Mouse (Mus musculus): ENCODE results near the gene Btrc.

The Btrc gene

GRCm38 (mm10) chr19:45474686-45475085 lies 111.2 kb downstream of the Btrc start:
- no peak for DNase-seq (ENCODE audit: low spot score in 2 of 2)

- no peak for DNase-seq (ENCODE audit: low spot score in 2 of 2)
These were observed 112.5 kb downstream of the Btrc start for GRCm38 (mm10) chr19:45475928-45476553.

- DNase-seq (ENCODE audit: low spot score in 2 of 2), result no peak
These were observed 116.0 kb downstream of the Btrc start for GRCm38 (mm10) chr19:45479548-45479947.

- no peak for DNase-seq (ENCODE audit: low spot score in 2 of 2)
These were observed 117.0 kb downstream of the Btrc start for GRCm38 (mm10) chr19:45480490-45480889.

DNA sequence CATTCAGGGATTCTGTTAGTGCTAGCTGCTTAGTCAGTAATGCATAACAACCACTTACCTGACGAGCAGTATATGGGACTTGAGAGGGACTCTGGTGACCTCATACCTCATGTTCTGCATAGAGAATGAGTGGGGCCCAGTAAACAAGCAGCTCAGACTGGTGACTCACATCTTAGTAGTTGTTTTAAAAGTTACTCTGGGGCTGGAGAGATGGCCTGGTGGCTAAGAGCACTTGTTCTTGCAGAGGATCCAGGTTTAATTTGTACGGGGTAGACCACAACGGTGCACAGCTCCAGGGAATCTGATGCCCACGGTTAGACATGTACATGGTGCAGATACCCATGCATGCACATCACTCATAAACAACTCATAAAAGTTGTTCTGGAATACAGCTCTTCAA lies 117.4 kb downstream of the Btrc start:
- DNase-seq (ENCODE audit: low spot score in 2 of 2), result no peak

GRCm38 (mm10) chr19:45483470-45483869 lies 119.9 kb downstream of the Btrc start:
- DNase-seq (ENCODE audit: low spot score in 2 of 2), result no peak

DNA sequence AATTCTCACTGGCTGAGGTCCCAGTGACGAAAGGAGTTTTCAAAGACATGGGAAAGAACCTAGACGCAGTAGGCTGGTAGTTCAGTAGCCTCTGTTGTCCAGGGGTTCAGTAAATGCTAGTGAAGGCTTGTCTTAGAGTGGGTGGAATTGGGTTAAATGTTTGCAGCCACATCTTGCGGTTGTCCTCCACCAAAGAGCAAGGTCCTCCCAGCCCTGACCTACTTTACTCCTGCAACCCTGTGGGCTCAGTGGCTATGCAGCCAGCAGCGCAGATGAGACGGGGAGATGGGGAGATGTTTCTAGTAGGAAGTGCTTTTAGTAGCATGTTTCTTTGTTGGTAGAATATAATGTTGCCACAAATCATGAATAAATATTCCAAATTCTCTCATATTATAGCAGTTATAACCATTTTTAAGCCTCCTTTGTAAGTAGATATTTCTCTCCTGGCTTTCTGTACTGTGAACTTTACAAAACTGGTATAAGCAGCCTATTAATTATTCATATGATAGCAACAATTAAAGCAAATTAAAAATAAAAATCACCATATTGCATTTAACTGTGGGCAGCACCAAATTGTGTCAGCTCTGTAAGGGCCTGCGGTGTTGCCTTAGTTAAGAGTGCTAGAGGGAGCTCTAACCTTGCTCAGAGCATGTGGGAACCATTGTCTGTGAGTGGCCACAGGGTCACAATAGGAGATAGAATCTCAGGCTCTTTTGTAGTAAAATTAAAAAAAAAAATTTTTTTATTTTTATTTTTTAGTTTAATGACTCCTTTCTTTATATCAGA lies 122.9 kb downstream of the Btrc start:
- no peak for DNase-seq (ENCODE audit: low spot score in 2 of 2)

- DNase-seq (ENCODE audit: low spot score in 2 of 2), result no peak
These were observed 123.5 kb downstream of the Btrc start for GRCm38 (mm10) chr19:45486992-45487387.

DNA sequence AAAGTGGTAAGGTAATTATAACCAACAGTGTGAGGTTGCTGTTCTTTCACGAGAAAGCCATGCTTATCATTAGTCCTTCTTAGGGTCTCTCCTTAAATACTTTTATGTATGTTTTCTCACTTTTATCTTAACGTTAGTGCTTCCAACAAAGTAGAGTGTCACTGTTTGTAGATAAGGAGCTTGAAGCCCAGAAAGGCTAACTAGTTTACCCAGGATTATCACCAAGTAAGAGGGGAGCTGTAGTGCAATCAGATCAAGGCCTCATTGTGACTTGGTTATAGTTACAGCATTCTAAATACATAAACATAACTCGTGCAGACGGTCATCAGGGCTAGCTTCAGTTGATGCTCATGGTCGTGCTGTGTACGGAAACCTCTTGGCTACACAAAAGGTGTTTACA lies 126.4 kb downstream of the Btrc start:
- DNase-seq (ENCODE audit: low spot score in 2 of 2), result no peak

DNA sequence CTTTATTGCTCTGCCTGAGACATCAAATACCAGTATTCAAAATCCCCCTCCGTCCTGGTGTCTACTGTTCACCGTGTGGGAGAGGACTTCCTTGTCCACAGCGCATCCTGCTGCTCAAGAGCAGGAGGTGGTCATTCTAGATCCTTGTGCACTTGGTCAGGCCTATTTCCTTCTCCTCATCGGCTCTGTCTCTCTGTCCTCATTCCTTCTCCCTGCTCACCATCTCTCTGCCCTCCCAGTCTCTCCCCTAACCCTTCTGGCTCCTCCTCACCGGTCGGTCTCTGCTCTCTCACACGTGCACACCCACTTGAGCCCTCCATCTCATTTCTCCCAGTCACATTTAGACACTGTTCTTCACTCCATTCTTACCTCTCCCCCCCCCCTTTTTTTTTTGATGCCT lies 127.7 kb downstream of the Btrc start:
- DNase-seq (ENCODE audit: low spot score in 2 of 2), result no peak

DNA sequence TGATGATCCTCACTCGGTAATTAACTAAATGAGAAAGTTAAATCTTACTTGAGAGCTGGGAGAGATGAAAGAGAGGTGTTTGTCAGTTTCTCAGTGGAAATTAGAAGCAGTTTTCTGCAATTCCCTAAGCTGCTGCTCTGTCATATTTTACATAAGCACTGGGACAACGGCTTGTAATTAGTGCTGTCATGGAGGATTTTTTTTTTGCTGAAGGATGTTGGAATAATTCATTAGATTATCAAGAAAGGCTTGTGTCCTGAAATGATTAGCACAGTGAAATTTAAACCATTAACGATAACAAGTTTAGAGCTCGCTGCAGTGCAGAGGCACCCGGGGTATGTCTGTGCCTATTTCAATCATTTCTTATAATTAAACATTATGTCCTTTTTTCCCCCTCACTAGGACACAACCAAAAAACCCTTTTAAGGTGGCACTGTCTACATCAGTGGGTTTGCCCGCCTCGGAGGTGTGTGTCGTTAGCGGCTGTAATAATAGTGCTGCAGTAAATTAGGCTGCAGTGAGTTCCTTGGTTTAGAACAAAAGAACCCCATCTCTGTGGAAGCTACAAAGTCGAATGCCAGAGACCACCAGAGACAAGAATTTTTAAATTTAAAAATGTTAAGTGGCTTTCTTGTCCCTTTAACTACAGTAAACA lies 130.7 kb downstream of the Btrc start:
- DNase-seq (ENCODE audit: low spot score in 2 of 2), result no peak

DNA sequence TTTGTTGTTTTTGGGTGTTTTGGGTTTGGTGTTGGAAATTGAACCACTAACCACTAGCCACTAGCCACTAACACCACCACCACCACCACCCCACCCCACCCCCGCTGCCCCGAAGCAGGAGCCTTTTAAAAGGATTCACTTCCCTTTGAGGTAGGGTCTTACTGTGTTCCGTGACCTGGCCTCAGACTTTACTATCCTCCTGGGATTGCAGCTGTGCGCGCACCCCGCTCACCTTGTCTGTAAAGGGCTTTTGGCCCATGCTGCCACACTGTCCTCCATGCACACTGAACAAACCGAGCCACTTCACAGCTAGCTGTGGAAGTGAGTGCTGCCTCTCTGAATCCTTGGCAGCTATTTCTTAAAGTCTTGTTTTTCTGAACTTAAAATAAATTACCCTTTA lies 141.9 kb downstream of the Btrc start:
- no peak for DNase-seq (ENCODE audit: low spot score in 2 of 2)

- DNase-seq (ENCODE audit: low spot score in 2 of 2), result no peak
These were observed 144.0 kb downstream of the Btrc start for GRCm38 (mm10) chr19:45507531-45507930.

DNA sequence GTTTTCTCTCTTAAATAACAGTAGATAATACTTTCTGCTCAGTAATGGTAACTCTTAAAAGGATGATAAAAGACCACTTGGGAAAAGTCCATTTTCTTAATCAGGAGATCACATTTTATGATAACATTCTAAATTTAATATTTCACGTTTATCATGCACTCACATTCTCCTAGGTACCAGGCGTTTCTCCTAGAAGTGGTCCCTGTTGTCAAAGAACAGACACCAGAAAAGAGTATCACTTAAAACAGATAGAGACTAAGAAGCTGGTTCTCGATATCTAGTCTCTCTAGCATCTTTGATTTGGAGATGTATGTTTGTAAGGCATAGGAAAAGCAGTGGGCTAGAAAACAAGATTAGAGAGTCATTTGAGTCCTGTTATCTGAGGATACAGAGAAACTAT lies 147.1 kb downstream of the Btrc start:
- DNase-seq (ENCODE audit: low spot score in 2 of 2), result no peak

DNA sequence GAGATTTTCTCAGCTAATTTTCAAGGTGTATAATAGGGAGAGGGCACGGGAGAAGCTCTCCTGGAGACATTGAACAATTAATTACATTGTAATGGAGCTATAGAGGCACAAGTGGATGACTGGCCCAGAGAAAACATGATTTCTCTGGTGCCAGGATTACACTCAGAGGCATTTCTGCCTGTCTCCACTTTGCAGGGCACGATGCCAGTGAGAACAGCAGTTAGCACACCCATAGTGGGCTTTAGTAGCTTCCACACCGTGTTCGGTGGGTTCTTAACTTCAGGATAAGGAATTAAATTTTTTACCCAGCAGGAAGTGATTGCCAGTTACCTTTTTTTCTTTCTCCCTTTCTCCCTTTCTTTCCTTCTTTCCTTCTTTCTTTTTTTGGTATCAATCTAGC lies 147.9 kb downstream of the Btrc start:
- no peak for DNase-seq (ENCODE audit: low spot score in 2 of 2)

- no peak for DNase-seq (ENCODE audit: low spot score in 2 of 2)
These were observed 151.8 kb downstream of the Btrc start for GRCm38 (mm10) chr19:45515341-45515740.

DNA sequence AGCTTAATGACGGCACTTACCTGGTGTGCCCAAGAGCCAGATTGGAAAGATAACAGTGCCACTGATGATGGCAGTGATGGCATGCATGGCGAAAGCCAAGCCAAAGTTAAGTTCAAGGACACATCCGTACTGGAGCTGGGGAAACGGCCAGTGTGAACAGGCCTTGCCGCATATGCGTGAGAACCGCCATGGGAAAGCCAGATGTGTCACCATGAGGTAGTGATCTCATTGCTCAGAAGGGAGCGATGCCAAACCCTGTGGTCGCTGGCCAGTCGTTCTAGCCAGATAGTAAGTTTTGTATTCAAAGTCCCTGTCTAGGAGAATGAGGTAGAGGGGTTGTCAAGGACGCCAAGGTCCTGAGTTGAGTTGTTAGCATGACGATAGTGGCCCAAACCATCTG lies 152.7 kb downstream of the Btrc start:
- no peak for DNase-seq (ENCODE audit: low spot score in 2 of 2)

DNA sequence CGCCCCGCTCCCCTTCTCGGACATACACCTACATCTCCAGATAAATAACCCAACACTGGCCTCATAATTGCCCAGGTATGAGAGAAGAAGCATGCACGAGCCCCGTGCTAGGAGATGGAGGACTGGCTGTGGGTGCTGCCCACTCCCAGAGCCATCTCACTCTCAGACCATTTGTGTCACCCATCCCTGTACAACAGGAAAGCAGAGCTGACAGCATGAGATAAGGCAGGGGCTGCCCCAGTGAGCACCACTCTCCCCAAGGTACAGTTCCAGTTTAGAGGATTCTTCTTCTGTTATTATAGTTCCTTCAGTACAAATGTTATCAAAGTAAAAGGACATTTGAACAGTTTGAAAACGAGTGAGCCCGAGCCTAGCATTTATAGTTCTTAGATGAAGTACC lies 163.8 kb downstream of the Btrc start:
- DNase-seq (ENCODE audit: low spot score in 2 of 2), result no peak

- DNase-seq (ENCODE audit: low spot score in 2 of 2), result no peak
These were observed 164.5 kb downstream of the Btrc start for GRCm38 (mm10) chr19:45527931-45528534.

GRCm38 (mm10) chr19:45529294-45529693 lies 165.8 kb downstream of the Btrc start:
- DNase-seq (ENCODE audit: low spot score in 2 of 2), result no peak

DNA sequence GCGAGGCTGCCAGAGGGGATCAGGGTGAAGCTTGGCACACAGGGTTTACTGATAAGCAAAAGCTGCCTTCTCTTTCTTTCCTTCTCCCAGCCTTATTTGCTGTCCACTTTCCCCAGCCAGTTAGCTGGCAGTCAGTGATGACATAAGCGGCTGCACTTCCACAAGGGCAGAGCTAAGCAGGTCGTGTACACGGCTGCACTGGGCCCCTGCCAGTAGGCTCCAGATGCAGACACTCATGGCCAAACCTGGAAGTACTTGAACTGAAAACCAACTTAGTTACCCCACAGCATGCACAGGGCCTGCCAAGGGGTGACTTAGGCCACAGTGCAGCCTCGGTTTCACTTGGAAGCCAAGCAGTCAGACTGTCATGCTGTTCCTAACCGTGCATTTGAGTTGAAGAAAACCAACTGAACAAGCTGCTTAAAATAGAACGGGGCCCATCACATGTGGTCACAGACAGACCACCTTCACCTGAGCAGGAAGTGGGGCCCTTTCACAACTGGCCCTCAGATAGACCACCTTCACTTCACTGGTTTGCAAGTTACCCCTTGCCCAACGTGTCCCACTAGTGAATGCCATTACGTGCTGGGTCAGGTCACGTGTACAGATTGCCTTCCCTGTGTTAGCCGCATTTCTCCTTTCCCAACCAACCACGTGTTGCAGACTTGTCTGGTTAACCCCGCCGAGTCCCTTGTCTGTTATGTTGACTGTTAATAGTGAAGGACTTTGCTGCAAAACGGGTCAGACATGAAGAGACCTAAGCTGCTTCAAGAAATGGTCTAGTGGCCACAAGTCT lies 166.9 kb downstream of the Btrc start:
- DNase-seq (ENCODE audit: low spot score in 2 of 2), result no peak

- no peak for DNase-seq (ENCODE audit: low spot score in 2 of 2)
These were observed 168.0 kb downstream of the Btrc start for GRCm38 (mm10) chr19:45531554-45531953.
